Mouse (Mus musculus) layer of hippocampus, adult 11-12 months (tissue): ENCODE results near the gene Cryzl1.

Experiments used
- DNase-seq: peaks from one replicate; pipeline ENCODE4 v3.0.0; 2022; ENCODE audit warnings: low spot score

The Cryzl1 gene

DNA sequence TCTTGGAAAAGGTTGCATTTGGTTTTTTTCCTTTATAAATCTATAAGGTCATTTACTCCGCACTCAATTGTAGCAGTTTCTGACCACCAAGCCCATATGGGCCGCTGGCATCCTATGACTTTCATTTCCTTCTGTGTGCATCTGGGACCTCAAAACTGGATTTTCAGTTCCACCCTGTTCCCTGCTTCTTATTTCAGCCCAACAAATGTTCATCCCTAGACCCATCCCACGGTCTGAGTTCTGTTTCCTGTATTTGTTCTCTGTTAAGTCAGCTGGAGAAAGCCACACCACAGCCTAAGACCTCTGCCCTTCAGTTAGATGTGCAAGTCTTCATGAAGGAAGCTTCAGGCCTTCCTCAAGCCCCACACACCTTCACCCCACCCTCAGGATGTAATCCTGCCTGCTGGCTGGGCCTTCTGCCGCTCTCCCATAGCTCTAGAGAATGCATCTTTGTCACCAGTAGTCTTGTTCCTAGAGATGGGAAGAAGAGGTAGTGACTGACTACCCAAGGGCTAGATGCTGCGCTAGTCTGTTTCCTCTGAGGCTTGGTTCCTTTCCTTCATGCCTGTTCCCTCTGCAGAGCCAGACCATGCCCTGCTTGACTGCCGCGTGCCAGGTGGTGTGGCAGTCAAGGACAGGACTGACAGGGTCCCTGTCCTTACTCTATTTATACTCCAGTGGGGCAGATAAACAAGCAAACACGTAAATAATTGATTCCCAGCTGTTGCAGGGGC is 11.6 kb upstream of the Cryzl1 start:
- no peak for DNase-seq

DNA sequence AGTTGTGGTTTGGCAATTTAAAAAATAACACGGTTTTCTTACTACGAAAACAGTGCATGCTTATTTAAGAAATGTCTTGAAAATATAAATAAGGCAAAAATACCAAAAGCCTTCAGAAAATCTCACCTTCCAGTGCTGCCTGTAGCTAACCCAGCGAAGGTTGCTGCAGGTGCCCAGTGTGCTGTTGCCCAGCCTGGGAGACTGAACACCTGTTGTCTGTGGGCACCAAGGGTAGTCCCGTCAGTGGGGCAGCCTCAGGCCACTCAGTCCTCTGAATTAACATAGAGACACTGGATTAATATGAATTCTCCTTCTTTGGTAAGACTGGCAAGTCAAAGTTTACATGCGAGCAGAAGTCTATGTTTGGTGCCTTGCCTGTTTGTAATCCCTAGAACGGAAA is 9.7 kb upstream of the Cryzl1 start:
- DNase-seq, result no peak

DNA sequence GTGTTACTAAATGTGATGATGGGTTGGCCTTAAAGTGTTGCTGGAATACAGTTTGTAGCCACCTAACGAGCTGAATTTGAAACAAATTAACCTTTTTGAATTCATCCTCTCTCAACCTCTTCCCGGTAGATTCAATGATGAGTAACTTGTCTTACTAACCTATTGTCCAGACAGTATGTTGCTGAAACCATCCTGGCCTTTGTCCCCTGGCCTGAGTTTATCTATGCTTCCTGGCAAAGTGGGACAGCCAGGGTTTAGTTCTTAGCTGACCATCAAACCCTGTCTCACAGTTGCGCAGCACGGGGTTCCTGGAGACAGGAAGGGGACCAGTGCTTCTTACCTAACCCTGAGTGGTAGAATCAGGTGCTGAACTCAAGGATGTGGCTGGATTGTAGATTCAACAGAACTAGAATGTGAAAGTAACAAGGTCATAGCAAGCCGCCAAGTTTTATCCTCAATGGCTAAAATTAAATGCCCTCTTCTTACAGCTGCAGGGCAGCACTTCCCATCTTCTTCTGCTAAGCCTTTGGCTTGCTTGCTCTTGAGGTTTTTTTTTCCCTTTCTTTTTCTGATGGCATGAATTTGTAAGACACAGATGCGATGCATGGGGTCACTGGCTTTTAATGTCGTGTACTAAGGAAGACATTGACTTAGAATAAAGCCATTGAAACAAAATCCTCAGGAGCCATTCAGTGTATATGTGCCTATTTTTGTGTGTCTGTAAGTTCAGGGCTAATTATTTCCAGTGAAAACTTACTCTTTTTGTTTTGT is 7.5 kb upstream of the Cryzl1 start:
- no peak for DNase-seq

- DNase-seq, result no peak
Measured at GRCm38 (mm10) chr16:91734771-91735170, 6.0 kb upstream of the Cryzl1 start.

DNA sequence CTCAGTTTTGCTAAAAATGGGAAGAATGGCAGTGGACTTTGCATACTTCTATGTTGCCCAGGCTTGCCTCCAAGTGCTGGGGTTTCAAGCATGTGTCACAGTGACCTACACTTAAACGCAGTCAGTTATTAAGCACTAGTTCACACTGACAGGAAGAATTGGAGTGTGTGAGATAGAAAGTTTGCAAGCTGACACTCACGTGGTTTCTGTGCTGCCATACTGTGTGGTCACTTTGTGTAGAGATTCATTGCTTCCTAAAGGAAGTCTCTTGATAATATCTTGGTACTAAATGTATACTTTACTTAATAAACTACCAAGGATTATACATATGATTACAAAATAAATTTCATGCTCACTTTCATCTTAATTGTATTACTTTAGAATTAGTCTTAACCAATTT is 4.0 kb upstream of the Cryzl1 start:
- no peak for DNase-seq

DNA sequence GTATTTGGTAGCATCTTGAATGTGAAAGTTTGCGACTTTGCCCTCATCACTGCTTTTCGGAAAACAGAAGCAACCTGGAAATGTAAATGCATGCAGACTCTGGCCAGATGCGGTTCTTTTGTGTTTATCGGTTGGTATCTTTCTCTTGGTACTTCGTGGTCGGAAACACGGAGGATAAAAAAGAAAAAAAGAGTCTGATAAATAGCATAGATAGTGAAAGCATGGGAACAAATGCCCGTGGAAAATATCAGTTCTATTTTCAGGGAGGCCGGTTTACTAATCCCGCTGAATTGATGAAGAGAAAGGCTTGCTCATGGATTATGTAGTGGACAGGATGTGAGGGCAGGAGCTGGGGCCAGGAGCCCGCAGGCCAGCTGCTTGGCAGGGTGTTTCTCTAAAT is 1.7 kb upstream of the Cryzl1 start:
- DNase-seq, result no peak

- peak; percentile 35 for DNase-seq
Measured at GRCm38 (mm10) chr16:91729821-91730441, 1.2 kb upstream of the Cryzl1 start.

DNA sequence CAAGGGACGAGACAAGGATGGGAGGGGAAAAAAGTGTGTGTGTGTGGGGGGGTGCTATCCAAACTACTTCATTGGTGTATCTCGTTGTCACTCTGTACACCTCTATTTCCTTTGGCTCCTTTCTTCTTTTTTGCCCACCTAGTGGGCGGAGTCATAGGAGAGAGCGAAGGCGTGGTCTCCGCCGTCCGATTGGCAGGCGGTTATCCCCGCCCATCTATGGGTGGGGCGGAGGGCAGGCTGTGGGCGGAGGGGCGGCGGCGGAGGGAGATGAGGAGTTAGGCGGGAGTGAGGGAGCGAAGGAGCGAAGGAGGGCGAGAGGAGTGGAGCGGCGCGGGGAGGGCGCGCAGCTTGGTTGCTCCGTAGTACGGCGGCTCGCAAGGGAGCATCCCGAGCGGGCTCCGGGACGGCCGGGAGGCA is 299 bp upstream of the Cryzl1 start, which contains the start of gene Itsn1:
Itsn1 (plus strand) TSS at position 216 of the 417 bp plus-strand sequence.
- peak; percentile 98 for DNase-seq

DNA sequence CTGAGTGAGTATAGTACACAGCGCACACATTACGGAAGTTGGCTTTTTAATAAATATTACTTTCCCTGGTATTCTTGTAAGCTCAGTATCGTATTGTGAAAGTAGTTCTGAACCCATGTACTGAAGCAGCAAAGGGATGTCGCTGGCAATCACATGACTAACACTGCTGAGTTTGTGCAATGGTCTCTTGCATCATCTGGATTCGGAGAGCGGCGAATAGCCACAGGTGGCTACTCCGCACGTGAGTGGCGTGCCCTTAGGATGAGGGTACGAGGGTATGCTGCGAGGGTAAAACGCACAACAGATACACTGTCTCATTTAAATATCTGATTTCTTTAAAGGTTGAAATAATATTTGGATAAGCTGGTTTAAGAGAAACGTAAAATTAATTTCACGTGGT is 1.3 kb downstream of the Cryzl1 start:
- DNase-seq, result no peak

GRCm38 (mm10) chr16:91724247-91724646 is 4.5 kb downstream of the Cryzl1 start:
- peak; percentile 59 for DNase-seq

DNA sequence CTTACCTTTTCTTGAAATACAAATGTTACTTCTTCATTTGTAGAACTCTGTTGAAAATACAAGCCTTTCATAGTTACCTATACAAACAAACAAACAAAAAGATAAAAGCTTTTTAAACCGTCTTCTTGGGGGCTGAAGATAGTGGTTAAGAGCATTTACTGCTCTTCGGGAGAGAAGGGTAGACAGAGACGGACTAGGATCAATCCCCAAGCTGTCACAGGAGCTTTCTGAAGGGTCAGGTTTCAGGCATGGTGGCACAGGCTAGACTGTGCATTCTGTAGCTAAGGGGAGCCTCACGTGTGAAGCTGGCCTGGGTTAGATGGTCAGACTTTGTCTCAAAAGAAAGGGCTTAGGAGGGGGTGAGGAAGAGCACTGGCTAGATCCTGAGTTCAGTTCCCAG is 11.4 kb downstream of the Cryzl1 start:
- no peak for DNase-seq

DNA sequence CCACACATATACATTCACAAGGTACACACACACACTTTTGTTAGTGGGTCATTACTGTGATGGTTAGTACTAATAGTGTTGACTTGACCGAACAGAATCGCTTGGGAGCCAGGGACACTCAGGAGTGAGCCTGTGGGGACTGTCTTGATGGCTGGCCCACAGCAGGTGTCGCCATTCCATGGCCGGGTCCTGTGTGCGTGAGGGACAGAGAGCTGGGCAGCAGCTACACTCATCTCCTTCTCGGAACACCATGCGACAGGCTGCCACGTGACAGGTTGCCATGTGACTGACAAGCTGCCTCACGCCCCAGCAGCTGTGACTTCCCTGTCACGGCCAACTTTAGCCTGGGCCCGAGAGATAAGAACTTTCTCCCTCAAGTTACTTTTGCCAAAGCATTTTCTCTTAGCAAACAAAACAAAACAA is 11.8 kb downstream of the Cryzl1 start:
- no peak for DNase-seq

DNA sequence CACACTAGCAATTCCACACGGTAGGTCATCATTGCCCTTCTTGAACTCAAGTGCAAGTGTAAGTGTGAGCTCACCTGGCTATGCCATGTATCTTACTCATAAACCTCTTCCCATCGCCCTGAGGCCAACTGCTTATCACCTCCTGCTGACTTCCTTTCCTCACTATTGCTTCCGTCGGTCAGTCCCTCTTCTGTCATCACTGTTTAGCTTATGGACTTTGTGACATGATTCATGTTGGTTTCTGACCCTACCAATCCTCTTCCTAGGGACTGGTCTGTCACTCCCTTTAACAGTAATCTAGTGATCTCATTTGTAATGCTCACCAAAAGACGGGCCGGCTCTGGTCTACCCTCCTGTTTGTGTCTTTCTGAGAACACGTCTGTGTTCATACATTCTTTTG is 18.5 kb downstream of the Cryzl1 start:
- no peak for DNase-seq

GRCm38 (mm10) chr16:91704603-91705340 is 24.0 kb downstream of the Cryzl1 start:
- no peak for DNase-seq

DNA sequence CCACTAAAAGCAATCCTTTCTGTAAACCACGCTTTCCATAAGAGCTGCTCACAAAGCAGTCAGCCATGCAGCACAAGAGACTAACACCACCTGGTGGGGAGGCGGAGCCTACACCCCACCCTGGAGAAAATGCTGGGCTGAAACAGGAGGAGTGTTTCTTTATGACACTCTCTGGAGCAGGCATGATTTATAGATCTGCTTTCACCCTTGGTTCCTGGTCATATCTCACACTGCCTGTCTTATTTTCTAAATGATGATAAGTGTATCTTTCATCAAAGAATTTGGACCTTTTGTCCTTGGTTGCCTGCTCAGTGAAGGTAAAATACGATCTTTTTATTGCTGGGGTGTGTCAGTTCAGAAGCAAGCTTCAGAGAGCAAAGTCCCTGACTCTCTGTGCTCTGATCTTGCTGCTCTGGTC is 26.0 kb downstream of the Cryzl1 start:
- no peak for DNase-seq

DNA sequence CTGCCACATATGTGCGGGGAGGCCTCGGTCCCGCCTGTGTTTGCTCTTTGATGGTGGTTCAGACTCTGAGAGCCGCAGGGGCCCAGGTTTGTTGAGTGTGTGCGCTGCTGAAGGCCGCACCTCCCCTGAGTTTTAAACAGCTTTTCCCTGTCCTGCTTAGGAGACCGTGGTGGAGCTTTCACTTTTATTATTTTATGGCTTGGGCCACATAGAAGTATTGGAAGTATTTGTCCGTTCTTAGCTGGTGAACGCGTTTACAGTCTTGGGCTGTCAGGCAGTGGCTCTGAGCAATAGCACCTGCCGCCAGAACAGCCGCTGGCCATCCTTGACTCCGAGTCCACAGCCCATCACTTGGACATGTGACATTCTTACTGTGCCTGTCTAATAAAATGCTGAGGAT is 26.9 kb downstream of the Cryzl1 start:
- DNase-seq, result no peak

GRCm38 (mm10) chr16:91698995-91699394 is 29.8 kb downstream of the Cryzl1 start:
- no peak for DNase-seq

- no peak for DNase-seq
Measured at GRCm38 (mm10) chr16:91695108-91695755, 33.5 kb downstream of the Cryzl1 start.

GRCm38 (mm10) chr16:91694455-91695084 is 34.2 kb downstream of the Cryzl1 start:
- DNase-seq, result peak; percentile 71

GRCm38 (mm10) chr16:91689791-91690190 is 39.0 kb downstream of the Cryzl1 start:
- no peak for DNase-seq

GRCm38 (mm10) chr16:91688619-91689334 is 40.0 kb downstream of the Cryzl1 start, which contains the start of gene Donson:
Gene Donson (minus strand): TSS chr16:91688770.
- DNase-seq, result peak; percentile 91
